Mouse (Mus musculus): ENCODE results near the gene Creb3l1. TPM values are rescaled to one million over a fixed set of nuclear protein-coding genes. Genes with fewer than 3 reads are reported as not detected.

Gene Creb3l1
- total RNA-seq, 2 experiments from 2014 or later = 1.1 TPM; not detected in 1

GRCm38 (mm10) chr2:91971231-91972097, 52.8 kb downstream of the Creb3l1 start:
- no peak for ATAC-seq (replicated peaks; ENCODE audit: poor library complexity, severe bottlenecking)

GRCm38 (mm10) chr2:91967962-91968361, 56.3 kb downstream of the Creb3l1 start:
- no peak for ATAC-seq (replicated peaks; ENCODE audit: poor library complexity, severe bottlenecking)

- peak; percentile 42 for ATAC-seq (replicated peaks; ENCODE audit: poor library complexity, severe bottlenecking)
Observed at GRCm38 (mm10) chr2:91966367-91966766, 57.9 kb downstream of the Creb3l1 start.

- ATAC-seq (replicated peaks; ENCODE audit: poor library complexity, severe bottlenecking) = peak; percentile 70
Observed at GRCm38 (mm10) chr2:91965417-91965816, 58.9 kb downstream of the Creb3l1 start.

GRCm38 (mm10) chr2:91964610-91965204, 59.6 kb downstream of the Creb3l1 start:
- no peak for ATAC-seq (replicated peaks; ENCODE audit: poor library complexity, severe bottlenecking)

- ATAC-seq (replicated peaks; ENCODE audit: poor library complexity, severe bottlenecking) = peak; percentile 57
Observed at GRCm38 (mm10) chr2:91963443-91963932, 60.8 kb downstream of the Creb3l1 start.

GRCm38 (mm10) chr2:91962864-91963401, 61.4 kb downstream of the Creb3l1 start:
- ATAC-seq (replicated peaks; ENCODE audit: poor library complexity, severe bottlenecking) = no peak

- no peak for ATAC-seq (replicated peaks; ENCODE audit: poor library complexity, severe bottlenecking)
Observed at GRCm38 (mm10) chr2:91961901-91962761, 62.2 kb downstream of the Creb3l1 start.

GRCm38 (mm10) chr2:91960459-91960858, 63.8 kb downstream of the Creb3l1 start:
- no peak for ATAC-seq (replicated peaks; ENCODE audit: poor library complexity, severe bottlenecking)

- ATAC-seq (replicated peaks; ENCODE audit: poor library complexity, severe bottlenecking) = no peak
Observed at GRCm38 (mm10) chr2:91959544-91960410, 64.5 kb downstream of the Creb3l1 start.

GRCm38 (mm10) chr2:91958701-91959457, 65.4 kb downstream of the Creb3l1 start:
- ATAC-seq (replicated peaks; ENCODE audit: poor library complexity, severe bottlenecking) = peak; percentile 36

- ATAC-seq (replicated peaks; ENCODE audit: poor library complexity, severe bottlenecking) = no peak
Observed at GRCm38 (mm10) chr2:91958049-91958448, 66.3 kb downstream of the Creb3l1 start.

GRCm38 (mm10) chr2:91957096-91957495, 67.2 kb downstream of the Creb3l1 start:
- peak; percentile 65 for ATAC-seq (replicated peaks; ENCODE audit: poor library complexity, severe bottlenecking)

- peak; percentile 23 for ATAC-seq (replicated peaks; ENCODE audit: poor library complexity, severe bottlenecking)
Observed at GRCm38 (mm10) chr2:91955875-91956274, 68.4 kb downstream of the Creb3l1 start.

- ATAC-seq (replicated peaks; ENCODE audit: poor library complexity, severe bottlenecking) = no peak
Observed at GRCm38 (mm10) chr2:91955121-91955591, 69.1 kb downstream of the Creb3l1 start.

- no peak for ATAC-seq (replicated peaks; ENCODE audit: poor library complexity, severe bottlenecking)
Observed at GRCm38 (mm10) chr2:91953825-91954224, 70.5 kb downstream of the Creb3l1 start.

GRCm38 (mm10) chr2:91950275-91951085, 73.8 kb downstream of the Creb3l1 start:
- ATAC-seq (replicated peaks; ENCODE audit: poor library complexity, severe bottlenecking) = peak; percentile 65
